Mouse (Mus musculus) small intestine, adult 2 months (tissue): ENCODE measurements around the gene Ptprk.

ENCODE experiments used
- CTCF ChIP-seq: fragments of 200-500 bp; IDR thresholded peaks from 2 replicates; pipeline ENCODE4 v1.5.1; 2012; ENCODE audit warnings: low read depth, mild to moderate bottlenecking, control low read depth, inconsistent platforms, low read length, moderate library complexity, mixed read lengths; ENCODE audit not compliant: insufficient replicate concordance, insufficient read length; ENCODE audit errors: extremely low read depth
- POLR2A ChIP-seq: fragments of 200-500 bp; IDR thresholded peaks from 2 replicates; pipeline ENCODE4 v1.6.1; 2012; ENCODE audit warnings: low read depth, mild to moderate bottlenecking, control low read depth, inconsistent platforms, low read length, moderate library complexity

DNA sequence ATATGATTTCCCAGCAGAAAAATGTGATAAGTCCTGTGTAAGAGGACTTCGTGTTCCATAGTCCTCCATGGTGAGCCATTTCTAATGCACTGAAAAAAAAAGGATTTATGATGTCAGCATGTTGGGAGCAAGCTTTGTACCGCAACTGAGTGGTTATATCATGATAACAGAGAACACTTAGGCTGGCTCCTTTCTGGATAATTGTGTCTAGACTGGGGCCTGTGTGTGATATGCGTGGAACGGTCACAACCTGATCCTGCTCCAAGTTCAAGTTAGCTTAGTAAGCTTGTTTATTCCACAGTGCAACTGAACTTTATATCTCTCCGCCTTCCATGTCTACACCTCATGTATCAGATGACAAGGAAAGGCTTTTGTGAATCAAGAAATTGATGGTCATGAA is 260.6 kb downstream of the Ptprk start:
- TF ChIP-seq CTCF (no peak), POLR2A (no peak)
